Mouse (Mus musculus): ENCODE results near the gene Hras. TPM values are rescaled to one million over a fixed set of nuclear protein-coding genes. Genes with fewer than 3 reads are reported as not detected.
A peak's percentile ranks its signal among the peaks of the same experiment; 100 is the strongest.

Hras gene
- polyA plus RNA-seq, 1 experiment from 2014 or later, result 78.3 TPM

DNA sequence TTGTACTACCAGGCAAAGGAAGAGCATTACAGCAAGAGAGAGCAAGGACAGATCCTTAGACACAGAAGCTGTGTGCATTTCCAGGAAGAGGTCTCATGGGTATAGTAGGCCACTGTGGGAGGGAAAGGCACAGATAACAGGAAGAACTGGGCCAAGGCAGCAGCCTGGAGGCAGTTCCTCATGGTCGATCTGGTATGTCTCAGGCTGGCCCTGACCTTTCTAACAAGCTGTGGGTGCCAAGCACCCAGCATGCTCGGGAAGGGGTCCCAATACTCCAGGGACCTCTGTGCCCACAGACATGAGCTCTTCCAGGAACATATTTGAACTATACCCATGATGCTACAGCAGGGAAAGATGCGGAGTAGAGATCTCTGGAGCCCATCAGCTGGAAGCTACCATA, 10.7 kb upstream of the Hras start:
- 76% methylated on average over 3 of the region's 3 CpGs for WGBS
- H3K9me3 ChIP-seq (ENCODE audit: low read length), result no peaks in the 10 kb centered on the region
- H3K27ac ChIP-seq (ENCODE audit: low read length), result no peak overlapping the region

DNA sequence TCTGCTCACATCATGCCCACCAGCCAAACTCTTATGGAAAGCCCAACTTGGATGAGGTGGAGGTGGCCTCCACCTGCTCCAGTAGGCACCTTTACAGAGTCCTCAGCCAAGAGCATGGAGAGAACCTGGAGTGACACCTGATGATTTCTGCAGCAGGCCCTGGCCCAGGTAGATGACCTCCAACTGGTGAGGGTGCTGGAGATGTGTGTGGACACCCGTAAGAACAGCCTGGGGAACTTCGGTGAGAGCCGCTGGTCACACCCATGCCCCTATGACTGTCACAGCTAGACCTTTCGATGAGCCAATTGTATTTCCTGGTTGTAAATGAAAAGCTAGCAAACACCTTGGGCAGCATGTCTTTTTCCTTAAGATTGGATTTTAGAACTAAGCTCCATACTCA, 4.3 kb upstream of the Hras start:
- no peak for ATAC-seq (ENCODE audit: low FRiP score, low TSS enrichment)
- peaks cover 9% of the 10 kb centered on the region for H3K4me1 ChIP-seq (ENCODE audit: insufficient read depth, low read length)
- 97% methylated on average over 4 of the region's 4 CpGs for WGBS

More for the DNA sequence above, 10.7 kb upstream of the Hras start:
- Histone ChIP-seq H3K9ac (replicated peaks; ENCODE audit: low read length) (no peak overlapping the region), H3K36me3 (ENCODE audit: insufficient read depth, low read length) (no peaks in the 10 kb centered on the region), H3K4me3 (ENCODE audit: low read length) (no peak overlapping the region), H3K27me3 (ENCODE audit: insufficient read depth, low read length) (no peaks in the 10 kb centered on the region), H3K4me2 (replicated peaks; ENCODE audit: low read depth, low read length) (no peak overlapping the region), H3K4me1 (ENCODE audit: insufficient read depth, low read length) (no peaks in the 10 kb centered on the region)
- no peak for ATAC-seq (ENCODE audit: low FRiP score, low TSS enrichment)

DNA sequence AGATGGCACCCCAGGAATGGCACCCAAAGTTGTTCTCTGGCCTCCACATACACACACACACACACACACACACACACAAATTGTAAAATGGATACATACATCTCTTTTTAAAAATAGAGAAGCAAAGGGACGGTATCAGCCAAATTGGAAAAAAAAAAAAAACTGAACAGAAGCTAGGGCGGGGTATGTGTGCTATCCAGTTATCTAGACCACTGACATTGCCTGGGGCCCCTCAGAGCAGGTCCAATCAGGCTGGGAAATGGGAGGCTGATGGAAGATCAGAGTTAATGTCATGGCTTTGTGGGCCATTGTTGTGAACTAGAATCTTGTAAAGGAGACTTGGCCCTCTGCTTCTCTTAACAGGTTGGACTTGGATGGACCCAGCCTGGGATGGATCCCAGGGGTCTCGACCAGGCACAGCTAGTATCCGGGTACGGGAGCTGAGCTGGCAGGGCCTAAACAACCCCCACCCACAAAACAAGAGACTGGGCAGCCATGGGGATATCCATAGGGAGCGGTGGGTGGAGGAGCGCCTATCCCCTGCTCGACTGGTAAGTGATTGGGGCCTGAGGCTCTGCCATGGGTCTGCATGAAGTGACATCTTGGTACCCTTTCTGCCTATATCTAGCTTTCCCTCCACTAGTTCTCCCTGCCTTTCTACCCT, 2.9 kb upstream of the Hras start:
- Histone ChIP-seq H3K4me1 (ENCODE audit: insufficient read depth, low read length) (peaks cover 23% of the 10 kb centered on the region), H3K4me2 (replicated peaks; ENCODE audit: low read depth, low read length) (no peak overlapping the region), H3K27me3 (ENCODE audit: insufficient read depth, low read length) (no peaks in the 10 kb centered on the region), H3K4me3 (ENCODE audit: low read length) (no peak overlapping the region), H3K36me3 (ENCODE audit: insufficient read depth, low read length) (peaks cover 5% of the 10 kb centered on the region), H3K9ac (replicated peaks; ENCODE audit: low read length) (no peak overlapping the region), H3K27ac (ENCODE audit: low read length) (no peak overlapping the region), H3K9me3 (ENCODE audit: low read length) (no peaks in the 10 kb centered on the region)
- WGBS, result 94% methylated on average over 8 of the region's 8 CpGs
- ATAC-seq (ENCODE audit: low FRiP score, low TSS enrichment), result no peak

More for the DNA sequence above, 4.3 kb upstream of the Hras start:
- Histone ChIP-seq H3K27me3 (ENCODE audit: insufficient read depth, low read length) (no peaks in the 10 kb centered on the region), H3K9ac (replicated peaks; ENCODE audit: low read length) (no peak overlapping the region), H3K27ac (ENCODE audit: low read length) (no peak overlapping the region), H3K4me3 (ENCODE audit: low read length) (no peak overlapping the region), H3K4me2 (replicated peaks; ENCODE audit: low read depth, low read length) (no peak overlapping the region), H3K9me3 (ENCODE audit: low read length) (no peaks in the 10 kb centered on the region), H3K36me3 (ENCODE audit: insufficient read depth, low read length) (no peaks in the 10 kb centered on the region)

DNA sequence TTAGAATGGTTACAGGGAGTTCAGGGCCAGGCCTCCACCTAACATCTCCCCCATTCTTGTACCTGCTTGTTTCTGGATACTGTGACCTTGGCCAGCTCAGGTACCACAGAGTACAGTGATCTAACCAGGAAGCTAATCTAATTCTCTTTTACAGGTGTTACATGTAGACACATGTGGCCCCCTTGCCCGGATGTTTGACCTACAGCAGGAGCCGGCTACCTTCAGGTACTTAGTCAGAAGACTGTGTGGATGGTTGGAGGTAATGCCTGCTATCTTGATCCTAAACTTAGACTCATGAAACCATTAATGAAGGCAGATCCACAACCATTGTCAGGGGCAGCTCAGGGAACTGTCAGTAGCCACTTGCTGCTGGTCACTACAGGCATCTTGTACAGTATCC, 1.9 kb upstream of the Hras start:
- H3K9ac ChIP-seq (replicated peaks; ENCODE audit: low read length), result no peak overlapping the region
- H3K27me3 ChIP-seq (ENCODE audit: insufficient read depth, low read length), result no peaks in the 10 kb centered on the region
- 89% methylated on average over 2 of the region's 2 CpGs for whole genome bisulfite sequencing
- no peaks in the 10 kb centered on the region for H3K9me3 ChIP-seq (ENCODE audit: low read length)
- peaks cover 25% of the 10 kb centered on the region for H3K4me1 ChIP-seq (ENCODE audit: insufficient read depth, low read length)
- H3K36me3 ChIP-seq (ENCODE audit: insufficient read depth, low read length), result peaks cover 15% of the 10 kb centered on the region
- H3K4me3 ChIP-seq (ENCODE audit: low read length), result no peak overlapping the region; the same call in 1 of the 2 replicates
- peak overlapping the region; percentile 97 for H3K4me2 ChIP-seq (replicated peaks; ENCODE audit: low read depth, low read length)
- no peak overlapping the region for H3K27ac ChIP-seq (ENCODE audit: low read length)
- no peak for ATAC-seq (ENCODE audit: low FRiP score, low TSS enrichment)

DNA sequence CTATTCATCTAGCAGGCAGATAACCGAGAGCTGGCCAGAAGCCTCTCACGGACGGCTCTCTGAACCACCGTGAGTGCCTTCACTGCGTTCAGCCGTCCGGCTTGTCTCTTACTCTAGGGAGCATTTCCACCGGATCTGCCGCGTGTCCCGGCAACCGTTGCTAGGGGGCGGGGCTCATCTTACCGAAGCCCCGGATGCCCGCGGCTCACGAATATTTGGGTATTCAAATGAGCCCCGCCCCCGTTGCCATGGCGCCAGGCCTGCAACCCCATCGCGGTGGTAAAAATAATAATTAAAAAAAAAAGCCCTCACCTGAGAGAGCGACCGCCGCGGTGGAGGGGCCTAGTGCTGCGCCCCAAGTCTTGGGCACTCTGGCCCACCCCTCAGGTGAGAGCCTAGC, 1.0 kb upstream of the Hras start:
- Histone ChIP-seq H3K27me3 (ENCODE audit: insufficient read depth, low read length) (no peaks in the 10 kb centered on the region), H3K4me2 (replicated peaks; ENCODE audit: low read depth, low read length) (peak overlapping the region; percentile 97), H3K4me1 (ENCODE audit: insufficient read depth, low read length) (peaks cover 25% of the 10 kb centered on the region), H3K27ac (ENCODE audit: low read length) (peak overlapping the region; percentile 83), H3K9me3 (ENCODE audit: low read length) (no peaks in the 10 kb centered on the region), H3K4me3 (ENCODE audit: low read length) (peak overlapping the region; percentile 90), H3K9ac (replicated peaks; ENCODE audit: low read length) (peak overlapping the region; percentile 70), H3K36me3 (ENCODE audit: insufficient read depth, low read length) (peaks cover 25% of the 10 kb centered on the region)
- WGBS, result under 1% methylated on average over 28 of the region's 28 CpGs
- peak; percentile 21; the same call in 1 of the 2 replicates for ATAC-seq (ENCODE audit: low FRiP score, low TSS enrichment)

DNA sequence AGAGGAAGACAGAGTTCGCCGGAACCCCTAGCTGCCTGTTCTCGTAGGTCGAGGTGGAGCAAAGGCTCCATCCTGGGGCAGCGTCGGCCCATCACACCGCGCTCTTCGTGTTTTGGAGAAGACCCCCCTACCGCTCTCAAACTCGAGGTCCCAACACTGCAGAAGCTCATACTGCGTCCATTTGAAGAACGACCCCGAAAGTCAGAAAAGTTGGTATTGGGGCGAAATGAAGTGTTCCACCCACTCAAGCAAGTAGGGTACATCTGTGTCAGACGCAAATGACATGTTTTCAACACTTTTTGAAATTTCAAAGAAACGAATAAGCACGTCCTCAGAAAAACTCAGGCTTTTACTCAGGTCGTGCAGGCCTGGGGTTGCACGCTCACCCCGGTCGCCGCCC, 604 bp upstream of the Hras start:
- no peaks in the 10 kb centered on the region for H3K27me3 ChIP-seq (ENCODE audit: insufficient read depth, low read length)
- H3K9ac ChIP-seq (replicated peaks; ENCODE audit: low read length), result peak overlapping the region; percentile 70
- H3K9me3 ChIP-seq (ENCODE audit: low read length), result no peaks in the 10 kb centered on the region
- peak overlapping the region; percentile 90 for H3K4me3 ChIP-seq (ENCODE audit: low read length)
- ATAC-seq (ENCODE audit: low FRiP score, low TSS enrichment), result no peak
- peaks cover 25% of the 10 kb centered on the region for H3K4me1 ChIP-seq (ENCODE audit: insufficient read depth, low read length)
- H3K27ac ChIP-seq (ENCODE audit: low read length), result peak overlapping the region; percentile 83
- peak overlapping the region; percentile 97 for H3K4me2 ChIP-seq (replicated peaks; ENCODE audit: low read depth, low read length)
- peaks cover 29% of the 10 kb centered on the region for H3K36me3 ChIP-seq (ENCODE audit: insufficient read depth, low read length)
- WGBS, result under 1% methylated on average over 23 of the region's 23 CpGs

DNA sequence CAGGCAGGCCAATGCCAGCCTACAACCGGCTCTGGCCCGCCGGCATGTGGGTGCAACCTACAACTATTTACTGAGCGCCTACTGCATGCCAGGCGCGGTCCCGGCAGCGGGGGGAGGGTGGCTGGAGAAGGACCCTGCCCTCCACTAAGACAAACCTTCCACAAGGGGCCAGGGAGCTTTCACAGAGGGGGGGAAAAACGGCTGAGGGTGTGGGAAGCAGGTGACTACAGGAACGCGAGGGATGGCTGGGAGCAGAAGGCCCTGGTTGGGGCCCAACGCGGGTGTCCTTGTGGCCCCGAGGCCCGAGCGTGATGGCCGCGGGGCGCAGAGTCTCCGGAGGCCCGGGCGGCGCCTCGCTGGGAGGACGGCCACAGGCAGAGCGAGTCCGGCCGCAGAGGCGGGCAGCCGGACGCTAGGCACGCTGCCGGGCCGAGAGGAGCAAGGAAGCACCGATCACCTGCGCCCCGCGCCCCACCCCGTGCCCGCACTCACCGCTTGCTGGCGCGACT, 403 bp downstream of the Hras start:
- Histone ChIP-seq H3K27me3 (ENCODE audit: insufficient read depth, low read length) (no peaks in the 10 kb centered on the region), H3K9me3 (ENCODE audit: low read length) (no peaks in the 10 kb centered on the region), H3K4me2 (replicated peaks; ENCODE audit: low read depth, low read length) (peak overlapping the region; percentile 97), H3K36me3 (ENCODE audit: insufficient read depth, low read length) (peaks cover 34% of the 10 kb centered on the region), H3K4me3 (ENCODE audit: low read length) (peak overlapping the region; percentile 90), H3K4me1 (ENCODE audit: insufficient read depth, low read length) (peaks cover 25% of the 10 kb centered on the region), H3K27ac (ENCODE audit: low read length) (peak overlapping the region; percentile 83), H3K9ac (replicated peaks; ENCODE audit: low read length) (peak overlapping the region; percentile 95)
- 2% methylated on average over 41 of the region's 43 CpGs for WGBS
- peak; percentile 52; the same call in 1 of the 2 replicates for ATAC-seq (ENCODE audit: low FRiP score, low TSS enrichment)

DNA sequence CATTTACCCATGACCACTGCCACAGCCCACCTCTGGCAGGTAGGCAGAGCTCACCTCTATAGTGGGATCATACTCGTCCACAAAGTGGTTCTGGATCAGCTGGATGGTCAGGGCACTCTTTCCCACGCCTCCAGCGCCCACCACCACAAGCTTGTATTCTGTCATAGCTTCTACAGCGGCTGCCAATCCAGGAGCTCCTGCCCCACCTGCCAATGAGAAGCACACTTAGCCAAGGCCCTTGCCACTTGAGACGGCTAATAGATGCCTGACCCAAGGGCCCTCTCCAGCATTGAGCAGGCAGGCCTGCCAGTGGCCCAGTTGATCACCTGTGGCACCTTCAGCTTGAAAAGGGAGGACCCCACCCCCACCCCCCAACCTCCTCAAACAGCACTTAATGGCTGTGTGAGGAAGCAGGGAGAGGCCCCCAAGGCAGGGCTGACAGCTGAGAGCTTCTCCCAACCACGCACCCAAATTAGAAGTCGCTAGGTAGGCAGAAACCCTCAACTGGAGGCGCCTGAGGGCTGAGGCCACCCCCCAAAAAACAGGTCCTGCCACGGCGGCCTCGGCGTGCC, 943 bp downstream of the Hras start:
- no peaks in the 10 kb centered on the region for H3K27me3 ChIP-seq (ENCODE audit: insufficient read depth, low read length)
- peaks cover 25% of the 10 kb centered on the region for H3K4me1 ChIP-seq (ENCODE audit: insufficient read depth, low read length)
- WGBS, result 25% methylated on average over 12 of the region's 12 CpGs
- H3K9ac ChIP-seq (replicated peaks; ENCODE audit: low read length), result peak overlapping the region; percentile 95
- peaks cover 34% of the 10 kb centered on the region for H3K36me3 ChIP-seq (ENCODE audit: insufficient read depth, low read length)
- no peaks in the 10 kb centered on the region for H3K9me3 ChIP-seq (ENCODE audit: low read length)
- peak overlapping the region; percentile 83 for H3K27ac ChIP-seq (ENCODE audit: low read length)
- H3K4me3 ChIP-seq (ENCODE audit: low read length), result peak overlapping the region; percentile 90
- H3K4me2 ChIP-seq (replicated peaks; ENCODE audit: low read depth, low read length), result peak overlapping the region; percentile 97
- ATAC-seq (ENCODE audit: low FRiP score, low TSS enrichment), result no peak

DNA sequence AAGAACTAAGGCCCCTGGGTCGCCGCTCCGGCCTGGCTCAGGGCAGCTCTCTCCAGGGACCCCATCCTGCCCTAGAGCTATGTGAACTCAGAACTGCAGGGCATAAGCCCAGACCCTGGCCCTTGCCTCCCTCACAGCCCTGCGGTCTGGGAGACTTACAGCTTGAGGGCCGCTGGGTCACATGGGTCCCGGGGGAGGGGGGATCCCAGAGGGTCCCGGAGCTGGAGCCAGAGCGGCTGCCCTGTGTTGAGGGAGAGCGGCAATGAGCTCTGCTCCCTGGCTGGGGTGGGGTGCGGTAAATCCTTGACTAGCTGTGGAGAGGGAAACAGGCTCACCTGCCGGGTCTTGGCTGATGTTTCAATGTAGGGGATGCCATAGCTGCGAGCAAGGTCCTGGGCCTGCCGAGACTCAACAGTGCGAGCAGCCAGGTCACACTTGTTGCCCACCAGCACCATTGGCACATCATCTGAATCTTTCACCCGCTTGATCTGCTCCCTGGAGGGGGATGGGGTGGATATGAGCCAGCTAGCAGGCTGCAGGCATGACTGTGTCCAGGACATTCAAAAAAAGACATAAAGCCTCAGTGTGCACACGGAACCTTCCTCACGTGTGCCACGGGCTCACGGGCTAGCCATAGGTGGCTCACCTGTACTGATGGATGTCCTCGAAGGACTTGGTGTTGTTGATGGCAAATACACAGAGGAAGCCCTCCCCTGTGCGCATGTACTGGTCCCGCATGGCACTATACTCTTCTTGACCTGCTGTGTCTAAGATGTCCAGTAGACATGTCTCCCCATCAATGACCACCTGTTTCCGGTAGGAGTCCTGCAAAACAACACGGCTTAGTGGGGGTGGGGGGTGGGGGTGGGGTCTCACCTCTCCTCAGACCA, 1.8 kb downstream of the Hras start:
- WGBS, result 87% methylated on average over 24 of the region's 24 CpGs
- no peaks in the 10 kb centered on the region for H3K9me3 ChIP-seq (ENCODE audit: low read length)
- H3K36me3 ChIP-seq (ENCODE audit: insufficient read depth, low read length), result peaks cover 34% of the 10 kb centered on the region
- no peak overlapping the region; the same call in 1 of the 2 replicates for H3K4me3 ChIP-seq (ENCODE audit: low read length)
- peak overlapping the region; percentile 17; the same call in 1 of the 2 replicates for H3K9ac ChIP-seq (replicated peaks; ENCODE audit: low read length)
- peak overlapping the region; percentile 97 for H3K4me2 ChIP-seq (replicated peaks; ENCODE audit: low read depth, low read length)
- H3K4me1 ChIP-seq (ENCODE audit: insufficient read depth, low read length), result peaks cover 25% of the 10 kb centered on the region
- H3K27ac ChIP-seq (ENCODE audit: low read length), result no peak overlapping the region
- no peak for ATAC-seq (ENCODE audit: low FRiP score, low TSS enrichment)
- no peaks in the 10 kb centered on the region for H3K27me3 ChIP-seq (ENCODE audit: insufficient read depth, low read length)
